Mouse (Mus musculus) CD8-positive naive resting alpha-beta T cell, adult 2 months (primary cell): ENCODE data around the gene Cdk1.
A peak's percentile ranks its signal among the peaks of the same experiment; 100 is the strongest.
"Not testable (repeated sequence)": the region's sequence is repeated elsewhere in the genome, so short reads cannot be mapped to it uniquely, and the experiment has no call there.

Experiments used
- DNase-seq, 2 experiments: peaks; one replicate each; pipeline ENCODE4 v3.0.0; 2022; ENCODE audit warnings: low read depth in 2 of 2, low spot score in 2 of 2

Cdk1 gene

GRCm38 (mm10) chr10:69352212-69353085, at the start of gene Cdk1:
Cdk1 (minus strand) TSS chr10:69352938.
- DNase-seq = peak; percentile 74 to 80

- DNase-seq = no peak
Measured at GRCm38 (mm10) chr10:69399814-69400385, 47.2 kb upstream of the Cdk1 start.

- no peak for DNase-seq
Measured at GRCm38 (mm10) chr10:69398763-69399590, 46.2 kb upstream of the Cdk1 start, which contains the start of gene Ank3. Ank3 (plus strand) TSS chr10:69398773.

- DNase-seq = no peak
Measured at GRCm38 (mm10) chr10:69398197-69398762, 45.5 kb upstream of the Cdk1 start.

- DNase-seq = no peak
Measured at GRCm38 (mm10) chr10:69389511-69389910, 36.8 kb upstream of the Cdk1 start.

GRCm38 (mm10) chr10:69386767-69387166, 34.0 kb upstream of the Cdk1 start:
- no peak for DNase-seq

GRCm38 (mm10) chr10:69385136-69385535, 32.4 kb upstream of the Cdk1 start:
- DNase-seq = no peak

GRCm38 (mm10) chr10:69384640-69385039, 31.9 kb upstream of the Cdk1 start:
- DNase-seq = no peak

GRCm38 (mm10) chr10:69383186-69383585, 30.4 kb upstream of the Cdk1 start:
- DNase-seq = no peak

- DNase-seq = no peak
Measured at GRCm38 (mm10) chr10:69375154-69375553, 22.4 kb upstream of the Cdk1 start.

- DNase-seq = no peak
Measured at GRCm38 (mm10) chr10:69373796-69374550, 21.2 kb upstream of the Cdk1 start.

GRCm38 (mm10) chr10:69372061-69372460, 19.3 kb upstream of the Cdk1 start:
- DNase-seq = no peak

GRCm38 (mm10) chr10:69371441-69371840, 18.7 kb upstream of the Cdk1 start:
- DNase-seq = no peak

- DNase-seq = no peak
Measured at GRCm38 (mm10) chr10:69369321-69369720, 16.6 kb upstream of the Cdk1 start.

- DNase-seq = no peak
Measured at GRCm38 (mm10) chr10:69366877-69367387, 14.2 kb upstream of the Cdk1 start.

GRCm38 (mm10) chr10:69366208-69366607, 13.5 kb upstream of the Cdk1 start:
- no peak for DNase-seq

GRCm38 (mm10) chr10:69359666-69360065, 6.9 kb upstream of the Cdk1 start:
- DNase-seq = no peak

GRCm38 (mm10) chr10:69353086-69353479, 345 bp upstream of the Cdk1 start:
- DNase-seq = not testable (repeated sequence)

- no peak for DNase-seq
Measured at GRCm38 (mm10) chr10:69351842-69352211, 911 bp downstream of the Cdk1 start.

GRCm38 (mm10) chr10:69351071-69351841, 1.5 kb downstream of the Cdk1 start:
- DNase-seq = no peak
